Mouse (Mus musculus) thymus, postnatal 10 days (tissue): ENCODE data around the gene Gstp2.

ENCODE experiments used
- DNase-seq, 2 experiments: peaks; one replicate each; pipeline ENCODE4 v3.0.0; 2021; ENCODE audit warnings: low spot score in 2 of 2

The Gstp2 gene

DNA sequence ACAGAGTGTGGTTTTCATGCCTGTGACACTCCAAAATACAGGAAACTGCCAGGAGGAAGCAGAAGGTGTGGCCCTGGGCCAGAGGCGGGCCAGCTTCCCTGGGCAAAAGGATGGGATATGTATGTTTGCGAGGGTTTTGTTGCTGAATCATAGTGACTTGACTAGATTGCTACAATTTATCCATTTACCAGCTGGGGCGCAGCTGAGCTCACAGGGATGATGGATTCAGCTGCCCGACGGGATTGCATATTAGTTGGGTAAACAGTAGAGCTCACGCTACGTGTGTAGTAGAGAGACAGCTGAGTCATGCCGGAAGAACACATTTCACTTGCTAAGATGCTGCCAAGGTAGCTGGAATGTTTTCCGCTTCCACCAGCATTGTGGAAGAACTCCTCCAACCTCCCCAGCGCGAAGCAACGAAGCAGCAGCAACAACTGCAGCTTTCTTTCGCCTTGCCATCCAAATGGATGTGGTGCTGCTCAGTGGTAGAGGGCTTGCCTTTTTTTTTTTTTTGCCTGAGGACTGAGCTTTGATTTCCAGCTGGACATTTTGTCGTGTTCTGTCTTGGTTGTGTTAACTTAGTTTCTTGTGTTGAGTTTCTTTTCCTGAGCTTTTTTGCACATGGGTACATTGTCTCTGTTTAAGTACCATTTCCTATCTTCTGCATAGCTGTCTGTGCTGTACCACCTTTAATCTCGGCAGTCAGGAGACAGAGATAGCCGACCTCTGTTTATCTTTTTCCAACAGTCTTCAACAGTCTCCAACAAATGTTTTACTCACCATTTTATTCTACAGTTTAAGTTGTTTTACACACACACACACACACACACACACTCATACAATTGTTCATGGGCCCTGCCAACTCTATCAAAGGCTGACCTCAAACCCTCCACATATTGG, at the start of gene Gstp2:
Gene Gstp2 (minus strand): TSS at position 58 of the 900 bp plus-strand sequence.
- no peak for DNase-seq

DNA sequence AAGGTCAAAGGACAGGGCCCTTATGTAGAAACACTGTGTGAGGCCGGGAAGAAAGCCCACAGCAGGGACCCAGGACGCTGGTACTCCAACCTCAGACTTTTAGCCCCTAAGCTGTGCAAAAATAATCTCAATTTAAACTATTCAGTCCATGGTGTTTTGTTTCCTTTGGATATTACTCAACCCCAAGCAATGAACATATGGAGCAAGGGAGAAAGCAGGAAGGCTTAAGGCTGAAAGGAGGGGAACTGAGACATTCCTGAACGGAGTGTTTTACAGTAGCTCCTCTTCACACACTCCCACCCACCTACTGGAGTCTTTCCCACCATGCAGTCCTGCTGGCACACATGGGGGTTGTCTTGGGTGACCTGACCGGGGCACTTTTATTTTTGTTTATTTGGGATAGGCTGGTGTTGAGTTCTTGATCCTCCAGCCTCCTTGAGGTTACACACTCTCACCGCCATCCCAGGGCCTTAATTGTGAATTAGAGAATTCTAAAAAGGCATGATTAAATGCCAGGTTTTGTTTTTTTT, 49.0 kb upstream of the Gstp2 start:
- no peak for DNase-seq

DNA sequence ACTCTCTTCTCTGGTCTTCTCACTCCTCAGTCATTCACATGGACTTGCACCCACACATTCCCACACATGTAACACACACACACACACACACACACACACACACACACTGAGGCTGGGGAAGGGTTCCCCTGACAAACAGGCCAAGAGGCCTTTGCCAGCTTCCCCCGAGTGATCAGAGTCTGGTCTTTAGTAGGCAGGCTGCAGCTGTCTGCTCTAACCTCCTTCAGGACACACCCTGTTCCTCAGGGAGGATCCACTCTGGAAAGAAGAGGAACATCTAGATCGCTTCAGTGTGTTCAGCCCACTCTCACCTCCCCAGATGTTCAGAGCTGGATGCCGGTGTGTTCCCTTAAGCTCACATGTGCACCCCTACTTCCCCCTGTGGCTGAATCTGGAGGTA, 48.5 kb upstream of the Gstp2 start:
- no peak for DNase-seq

DNA sequence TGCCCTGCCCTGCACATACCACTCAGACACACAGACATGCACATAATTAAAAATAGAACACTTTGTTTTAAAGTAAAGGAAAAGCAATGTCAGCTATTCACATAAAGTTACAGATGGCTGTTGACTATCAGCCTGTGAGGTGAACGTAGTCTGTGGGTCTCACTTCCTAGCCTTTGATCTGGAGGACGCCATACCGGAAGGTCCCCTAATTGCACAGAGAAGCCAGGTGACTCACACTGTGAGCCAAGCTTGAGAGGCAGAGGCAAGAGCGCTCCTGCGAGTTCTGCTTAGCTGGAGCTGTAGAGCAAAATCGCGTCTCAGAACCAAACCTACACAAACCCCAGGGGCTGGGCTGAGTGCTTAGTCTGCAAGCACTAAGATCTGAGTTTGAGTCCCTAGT, 47.9 kb upstream of the Gstp2 start:
- DNase-seq = no peak

DNA sequence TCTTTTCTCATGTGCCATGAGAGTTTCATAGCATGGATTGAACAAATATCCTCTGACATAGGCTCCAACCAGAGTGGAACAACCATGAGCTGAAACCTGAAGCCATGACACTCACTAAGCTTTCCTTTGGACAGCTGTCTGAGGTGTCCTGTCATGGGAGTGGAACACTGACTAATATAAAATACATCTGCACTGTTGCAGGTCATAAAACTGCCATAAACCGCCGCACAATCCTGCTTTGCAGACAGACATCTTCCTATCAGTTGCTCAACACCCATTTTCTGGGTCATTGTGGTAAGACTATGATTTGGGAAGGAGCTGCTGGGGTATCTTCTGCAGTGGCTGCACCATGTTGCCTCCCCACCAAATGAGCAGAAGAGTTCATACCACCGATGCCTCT, 46.9 kb upstream of the Gstp2 start:
- no peak for DNase-seq

DNA sequence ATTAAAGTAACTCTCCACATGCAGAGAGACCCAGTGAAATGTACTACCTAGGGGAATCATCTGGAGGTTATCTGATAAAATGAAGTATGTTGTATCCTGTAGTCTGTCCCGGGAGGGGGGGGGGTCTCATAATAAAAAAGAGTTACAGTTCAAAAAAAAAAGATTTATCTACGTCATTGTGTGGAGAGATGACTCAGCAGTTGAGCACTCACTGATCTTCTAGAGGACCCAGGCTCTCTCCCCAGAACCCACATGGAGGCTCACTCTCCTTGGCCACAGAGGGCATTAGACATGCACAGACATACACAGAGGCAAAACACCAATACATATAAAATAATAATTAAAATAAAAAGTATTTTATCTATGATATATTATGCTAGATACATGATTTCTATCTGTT, 45.6 kb upstream of the Gstp2 start:
- DNase-seq = no peak

DNA sequence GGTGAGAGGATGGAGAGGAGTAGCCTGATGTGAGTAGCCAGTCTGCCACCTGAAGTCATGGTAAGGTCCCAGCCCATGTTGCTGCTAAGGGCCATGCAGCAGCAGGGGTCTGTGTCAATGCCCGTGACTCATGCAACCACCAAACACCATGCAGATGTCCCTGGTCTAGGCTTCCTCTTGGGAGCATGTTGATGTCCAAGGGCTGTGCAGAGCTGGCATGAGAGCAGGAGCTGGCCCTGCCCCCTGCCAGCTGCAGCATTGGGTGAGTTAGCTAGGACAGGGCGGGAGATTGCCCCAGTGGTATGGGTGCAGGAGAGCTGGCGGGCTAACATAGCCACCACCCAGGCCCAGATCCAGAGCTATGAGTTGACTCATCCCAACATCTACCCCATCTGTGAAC, 44.6 kb upstream of the Gstp2 start:
- no peak for DNase-seq

DNA sequence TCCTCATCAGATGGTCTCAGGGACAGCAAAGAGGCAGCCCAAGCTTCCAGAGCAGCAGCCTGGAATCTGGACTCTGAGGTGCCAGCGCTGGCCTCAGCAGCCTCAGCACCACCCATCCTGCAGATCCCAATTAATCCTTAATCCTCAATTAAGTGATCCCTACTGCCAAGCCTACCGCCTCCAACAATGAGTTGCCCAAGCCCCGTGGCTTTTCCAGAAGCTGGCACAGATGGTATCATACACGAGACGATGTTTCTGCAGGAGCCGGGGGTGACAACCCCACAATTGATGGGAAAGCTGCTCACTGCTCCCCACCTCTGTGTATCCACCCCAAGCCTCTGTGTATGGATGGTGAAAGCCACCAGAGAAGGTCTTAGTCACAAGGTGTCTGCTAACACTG, 43.3 kb upstream of the Gstp2 start:
- no peak for DNase-seq

DNA sequence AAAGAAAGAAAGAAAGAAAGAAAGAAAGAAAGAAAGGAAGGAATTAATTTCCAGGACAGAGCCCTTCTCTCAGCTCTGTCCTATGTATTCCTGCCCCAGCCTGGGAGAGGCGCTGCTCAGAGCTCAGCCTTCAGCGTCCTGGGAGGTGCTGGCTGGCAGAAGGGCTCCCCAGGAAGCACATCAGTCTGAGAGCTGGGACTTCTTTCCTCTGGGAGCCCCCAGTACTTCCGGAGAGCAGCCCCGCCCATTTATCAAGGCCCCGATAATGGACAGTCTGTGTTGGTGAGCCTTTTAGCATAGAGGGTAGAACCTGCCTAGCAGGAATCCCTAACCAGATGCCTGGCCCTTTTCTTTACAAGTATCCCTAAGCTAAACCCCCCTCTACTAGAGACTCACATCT, 42.3 kb upstream of the Gstp2 start:
- no peak for DNase-seq

DNA sequence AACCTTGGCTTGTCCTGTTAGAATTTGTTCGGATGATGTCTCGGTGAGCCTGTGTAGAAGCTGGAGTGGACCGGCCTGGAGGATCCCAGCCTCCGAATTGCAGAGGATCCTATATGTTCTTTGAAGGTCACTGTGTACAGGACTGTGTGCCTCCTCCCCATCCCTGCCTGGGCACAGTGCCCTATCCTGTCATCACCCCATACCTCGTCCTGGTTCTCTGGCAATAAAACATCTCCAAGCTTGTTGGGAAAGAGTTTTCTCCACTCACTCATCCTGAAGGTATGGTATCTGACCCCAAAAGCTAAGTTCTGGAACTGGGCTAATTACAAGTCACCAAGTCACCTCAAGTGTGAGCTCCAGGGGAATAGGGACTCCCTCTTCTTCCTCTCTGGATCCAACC, 41.3 kb upstream of the Gstp2 start:
- no peak for DNase-seq

DNA sequence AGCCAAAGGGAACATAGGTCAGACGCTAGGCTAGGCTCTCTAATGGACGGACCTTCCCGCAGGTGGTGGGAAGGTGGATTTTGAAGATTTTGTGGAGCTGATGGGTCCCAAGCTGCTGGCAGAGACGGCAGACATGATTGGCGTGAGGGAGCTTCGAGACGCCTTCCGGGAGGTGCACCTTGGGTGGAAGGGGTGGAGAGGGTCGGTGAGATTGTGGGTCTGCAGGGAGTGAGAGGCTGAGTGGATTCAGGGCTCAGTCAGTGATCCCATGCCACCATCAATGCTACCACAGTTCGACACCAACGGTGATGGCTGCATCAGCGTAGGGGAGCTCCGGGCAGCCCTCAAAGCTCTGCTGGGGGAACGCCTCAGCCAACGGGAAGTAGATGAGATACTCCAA, 40.3 kb upstream of the Gstp2 start:
- no peak for DNase-seq

DNA sequence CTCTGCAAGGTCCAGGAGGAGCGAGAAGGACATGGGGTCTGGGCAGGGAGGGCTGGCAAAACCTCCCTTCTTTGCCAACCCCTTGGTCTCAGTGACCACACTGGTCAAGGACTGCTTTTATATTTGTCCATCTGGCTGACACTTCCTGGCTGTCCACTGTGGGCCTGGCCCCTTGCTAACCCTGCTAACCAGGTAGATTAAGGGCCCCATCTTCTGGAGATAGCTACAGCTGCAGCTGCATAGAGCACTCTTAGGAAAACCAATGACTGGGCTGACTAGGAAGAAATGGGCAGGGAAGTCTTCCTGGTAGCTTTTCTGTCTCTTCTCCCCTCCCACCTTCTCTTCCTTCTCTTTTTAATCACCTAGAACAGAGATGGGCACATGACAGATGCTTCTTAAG, 39.2 kb upstream of the Gstp2 start:
- no peak for DNase-seq

DNA sequence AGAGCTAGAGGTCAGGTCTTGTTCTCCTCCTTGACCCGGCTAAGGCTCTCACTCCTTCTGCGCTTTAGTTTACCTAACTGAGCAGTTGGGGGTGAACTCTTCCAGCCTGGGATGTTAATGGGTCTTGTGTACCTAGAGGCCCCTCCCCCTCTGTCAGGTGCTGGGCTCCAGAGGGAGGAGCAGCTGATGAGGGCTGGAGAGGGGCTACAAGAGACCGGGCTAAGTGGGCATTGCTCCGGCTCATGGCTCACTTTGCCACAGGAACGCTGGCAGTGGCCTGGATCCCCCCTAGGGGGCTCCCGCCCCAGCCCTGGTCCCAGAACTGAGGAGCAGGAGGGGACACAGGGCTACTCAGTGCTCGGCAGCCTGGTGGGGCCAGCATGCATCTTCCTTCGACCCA, 38.0 kb upstream of the Gstp2 start:
- DNase-seq = no peak

DNA sequence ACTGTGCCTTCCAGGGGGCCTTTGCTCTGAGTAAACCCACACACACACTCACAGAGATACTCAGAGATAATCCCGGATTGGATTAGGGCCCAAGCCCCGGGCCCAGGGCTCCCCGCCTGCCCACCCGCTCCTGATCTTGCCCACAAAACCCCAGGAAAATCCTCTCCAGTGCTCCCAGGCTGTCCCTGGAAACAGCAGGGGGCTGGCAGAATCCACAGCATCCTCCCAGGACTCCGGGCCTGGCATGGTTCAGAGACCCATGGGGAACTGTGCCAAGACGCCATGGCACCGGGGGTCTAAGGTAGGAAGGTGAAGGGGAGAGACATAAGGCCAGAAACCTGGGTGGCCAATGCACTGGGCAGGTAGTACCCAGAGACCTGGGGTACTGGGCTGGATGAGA, 37.5 kb upstream of the Gstp2 start:
- DNase-seq = no peak

DNA sequence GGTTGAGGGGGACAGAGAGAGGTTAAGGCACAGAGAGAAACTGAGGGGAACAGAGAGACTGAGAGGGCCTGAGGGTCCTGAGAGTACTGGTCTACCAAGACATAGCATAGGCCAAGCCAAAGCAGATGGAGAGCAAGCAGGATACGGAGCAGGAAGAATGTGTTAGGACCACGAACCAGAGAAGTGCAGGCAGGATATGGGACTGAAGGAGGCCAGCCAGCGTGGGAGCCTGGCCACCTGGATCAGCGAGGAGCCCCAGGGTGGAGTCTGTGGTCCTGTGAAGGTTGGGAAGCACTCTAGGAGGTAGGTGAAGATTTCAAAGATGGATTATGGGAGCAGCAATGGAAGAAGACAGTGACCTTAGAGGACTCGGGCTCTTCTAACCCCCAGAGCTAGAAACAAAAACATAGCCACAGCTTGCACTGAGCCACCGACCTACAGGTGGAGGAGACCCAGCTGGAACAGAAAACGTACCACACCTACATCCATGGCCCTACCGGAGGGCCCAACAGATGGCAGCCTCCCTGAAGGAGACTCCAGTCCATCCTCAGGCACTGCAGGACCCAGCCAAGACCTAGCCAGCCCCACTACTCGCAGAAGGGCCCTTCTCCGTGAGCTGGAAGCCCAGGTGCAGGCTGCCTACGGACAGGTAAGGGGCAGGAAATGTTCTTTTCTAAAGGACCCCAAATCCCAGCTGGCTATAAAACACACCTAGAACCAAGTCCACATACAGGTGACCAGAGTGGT, 36.6 kb upstream of the Gstp2 start:
- DNase-seq = no peak

DNA sequence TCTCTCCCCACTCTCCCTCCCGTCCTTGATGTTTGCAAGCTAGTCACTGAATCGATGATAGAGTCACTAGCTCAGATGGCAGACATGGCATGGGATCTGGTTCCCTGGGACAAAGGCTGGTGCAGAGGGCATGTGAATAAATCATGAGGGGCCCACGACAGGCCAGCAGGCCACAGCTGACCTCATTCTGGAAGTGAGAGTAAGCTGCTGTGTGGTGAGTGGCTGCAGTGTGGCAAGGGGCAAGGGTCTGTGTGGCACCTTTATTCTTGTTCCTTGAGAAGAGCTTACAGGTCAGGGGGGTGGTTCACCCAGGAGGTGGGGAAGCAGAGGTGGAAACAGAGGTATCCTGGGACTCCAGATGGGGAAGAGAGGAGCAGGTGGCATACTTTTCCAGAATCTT, 35.6 kb upstream of the Gstp2 start, which contains the start of gene Cabp2:
Gene Cabp2 (plus strand): TSS at position 185 of the 400 bp plus-strand sequence.
- no peak for DNase-seq

DNA sequence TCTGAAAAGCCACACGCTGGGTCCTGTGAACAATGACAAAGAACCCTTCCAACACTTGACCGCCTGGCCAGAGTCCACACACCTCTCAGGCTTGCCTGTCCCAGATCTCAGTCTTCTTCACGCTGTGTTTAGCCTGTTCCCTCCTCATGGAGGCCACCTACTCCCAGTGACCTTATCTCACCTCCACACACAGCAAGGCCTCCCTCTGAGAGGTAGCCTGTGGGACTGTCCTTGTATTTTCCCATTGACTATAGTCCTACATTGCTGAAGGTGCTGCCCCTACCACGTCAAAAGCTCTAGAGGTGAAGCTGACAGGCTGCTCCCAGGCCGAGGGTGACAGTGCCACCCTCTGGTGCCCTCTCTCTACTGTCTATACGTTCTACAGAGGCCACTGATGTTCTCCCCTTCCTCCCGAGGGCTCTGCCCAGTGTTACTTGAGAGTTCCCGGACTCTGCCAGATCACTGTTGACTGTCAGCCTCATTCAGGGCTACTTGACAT, 34.7 kb upstream of the Gstp2 start:
- DNase-seq = no peak

DNA sequence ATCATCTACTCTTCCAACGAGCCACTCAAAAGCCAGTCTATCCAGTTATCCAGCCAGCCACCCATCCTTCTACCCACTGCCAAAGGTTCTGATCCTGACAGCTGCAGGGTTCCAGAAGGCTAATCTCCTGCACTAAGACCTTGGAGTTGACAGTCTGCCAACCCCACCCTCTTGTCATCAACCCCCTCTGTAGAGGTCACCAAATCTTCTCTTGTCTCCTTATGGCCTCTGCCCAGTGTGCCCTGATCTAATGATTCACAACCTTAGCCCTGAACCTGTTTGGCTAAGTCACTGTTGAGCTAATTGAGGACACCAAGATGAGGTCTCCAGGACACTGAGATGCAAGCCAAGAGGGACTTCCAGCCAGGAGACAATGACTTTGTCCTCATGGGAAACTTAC, 33.8 kb upstream of the Gstp2 start:
- DNase-seq = no peak

DNA sequence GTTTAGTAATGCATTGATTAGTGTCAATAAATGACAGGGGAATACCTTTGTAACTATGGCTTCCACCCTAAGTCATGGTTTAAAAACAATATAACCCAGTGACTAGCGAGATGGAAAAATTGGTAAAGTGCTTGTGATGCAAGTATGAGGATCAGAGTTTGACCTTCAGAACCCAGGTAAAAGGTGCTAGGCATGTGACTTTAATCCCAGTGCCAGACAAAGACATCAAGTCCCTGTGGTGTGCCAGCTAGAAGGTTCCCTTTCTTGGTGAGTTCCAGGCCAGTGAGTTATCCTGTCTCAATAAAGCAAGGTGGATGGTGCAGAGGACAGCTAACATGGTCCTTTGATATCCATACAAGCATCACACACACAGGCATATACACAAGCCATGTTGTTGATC, 29.7 kb upstream of the Gstp2 start:
- no peak for DNase-seq

DNA sequence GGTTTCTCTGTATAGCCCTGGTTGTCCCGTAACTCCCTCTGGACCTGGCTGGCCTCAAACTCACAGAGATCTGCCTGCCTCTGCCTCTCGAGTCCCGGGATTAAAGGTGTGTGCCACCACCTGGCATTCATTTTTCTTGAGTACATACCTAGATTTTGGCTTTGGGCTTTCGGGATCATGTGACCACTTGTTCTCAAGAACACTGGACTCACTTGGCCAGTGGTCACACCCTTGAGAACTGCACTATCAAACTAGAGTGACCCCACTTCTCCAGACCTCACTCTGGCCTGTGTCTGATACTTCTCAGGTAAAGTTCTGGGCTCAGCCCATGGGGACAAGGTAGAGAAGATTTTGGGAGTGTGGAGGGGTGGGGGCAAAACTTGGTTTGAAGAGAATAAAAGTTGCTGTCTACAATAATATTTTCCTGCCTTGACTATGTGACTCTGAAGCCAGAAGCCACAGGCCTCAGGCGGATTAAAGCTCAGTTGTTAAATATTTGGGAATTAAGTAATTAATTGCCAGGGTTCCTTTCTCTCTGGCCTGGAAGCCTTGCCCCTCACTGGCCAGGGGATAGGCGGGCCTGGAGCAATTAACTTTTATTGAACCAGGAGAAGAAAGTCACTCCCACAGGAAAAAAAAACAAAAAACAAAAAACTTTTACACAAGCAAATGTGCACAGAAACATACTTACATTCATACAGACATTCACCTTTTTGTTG, 27.0 kb upstream of the Gstp2 start:
- DNase-seq = no peak

DNA sequence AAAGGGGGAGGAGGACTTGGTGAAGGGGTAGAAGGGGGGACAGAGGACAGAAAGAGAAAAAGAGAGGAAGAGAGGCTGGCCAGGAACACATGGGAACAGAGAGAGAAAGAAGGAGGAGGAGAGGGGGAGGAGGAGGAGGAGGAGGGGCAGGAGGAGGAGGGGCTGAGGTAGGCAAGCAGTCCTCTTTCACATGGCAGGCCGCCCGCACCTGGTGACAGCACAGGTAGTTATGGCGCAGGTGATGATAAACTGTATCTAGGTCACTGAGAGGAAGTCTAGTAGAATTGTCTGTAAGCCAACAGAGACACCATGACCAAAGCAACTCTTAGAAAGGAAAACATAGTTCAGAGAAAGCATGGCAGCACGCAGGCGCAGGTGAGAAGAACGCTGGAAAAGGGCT, 25.6 kb upstream of the Gstp2 start:
- no peak for DNase-seq

DNA sequence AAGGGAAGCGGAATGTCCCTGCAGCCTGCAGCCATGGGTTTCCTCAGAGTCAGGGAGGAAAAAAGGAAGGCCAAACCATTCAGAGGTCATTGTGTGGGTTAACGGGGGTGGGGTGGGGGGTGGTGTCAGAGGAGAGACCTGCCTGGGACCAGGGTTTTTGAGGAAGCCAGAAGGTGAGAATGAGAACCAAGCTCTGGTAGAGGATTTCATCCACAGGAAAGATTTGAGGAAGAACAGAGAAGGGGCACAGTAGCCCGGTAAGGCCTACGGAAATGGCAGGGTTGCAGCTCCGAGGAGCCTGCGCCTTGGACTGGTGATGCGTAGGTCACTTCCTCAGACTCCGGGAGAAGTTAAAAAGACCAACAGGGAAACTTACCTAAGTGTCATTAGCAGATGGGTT, 24.9 kb upstream of the Gstp2 start:
- no peak for DNase-seq
